Mouse (Mus musculus) cortical plate, adult 2 months (tissue): Measurements from ENCODE around the gene 6030468B19Rik. TPM values are rescaled to one million over a fixed set of nuclear protein-coding genes. Genes with fewer than 3 reads are reported as not detected.

Experiments used
- H3K27ac ChIP-seq: fragments of 200-500 bp; 2 replicates; pipeline ENCODE4 v1.5.1; 2012; ENCODE audit warnings: low read length, control low read depth, inconsistent platforms; ENCODE audit not compliant: insufficient read depth
- H3K4me1 ChIP-seq: fragments of 200-500 bp; 2 replicates; pipeline ENCODE4 v1.6.1; 2011; ENCODE audit warnings: low read length; ENCODE audit not compliant: control insufficient read depth, insufficient read depth
- H3K4me3 ChIP-seq: fragments of 200-500 bp; 2 replicates; pipeline ENCODE4 v1.5.1; 2011; ENCODE audit warnings: mild to moderate bottlenecking, low read length, control low read depth; ENCODE audit not compliant: insufficient read depth
- CTCF ChIP-seq: fragments of 200-500 bp; IDR thresholded peaks from 2 replicates; pipeline ENCODE4 v1.5.1; 2011; ENCODE audit warnings: mild to moderate bottlenecking, control low read depth, low read length; ENCODE audit not compliant: insufficient read depth; ENCODE audit errors: extremely low read depth
- POLR2A ChIP-seq: fragments of 200-500 bp; IDR thresholded peaks from 2 replicates; pipeline ENCODE4 v1.6.1; 2011; ENCODE audit warnings: mild to moderate bottlenecking, low read length, control low read depth; ENCODE audit not compliant: insufficient read depth; ENCODE audit errors: extremely low read depth
- polyA plus RNA-seq: library from polyadenylated mRNA; depleted of rRNA; stranded (reverse); fragments of >200 nt; gene quantifications from 2 replicates; pipeline ENCODE4 v1.2.3, GENCODE M21; 2012; rRNA removed

Gene 6030468B19Rik
- polyA plus RNA-seq = 0.47 and 0.50 TPM in 2 replicates

DNA sequence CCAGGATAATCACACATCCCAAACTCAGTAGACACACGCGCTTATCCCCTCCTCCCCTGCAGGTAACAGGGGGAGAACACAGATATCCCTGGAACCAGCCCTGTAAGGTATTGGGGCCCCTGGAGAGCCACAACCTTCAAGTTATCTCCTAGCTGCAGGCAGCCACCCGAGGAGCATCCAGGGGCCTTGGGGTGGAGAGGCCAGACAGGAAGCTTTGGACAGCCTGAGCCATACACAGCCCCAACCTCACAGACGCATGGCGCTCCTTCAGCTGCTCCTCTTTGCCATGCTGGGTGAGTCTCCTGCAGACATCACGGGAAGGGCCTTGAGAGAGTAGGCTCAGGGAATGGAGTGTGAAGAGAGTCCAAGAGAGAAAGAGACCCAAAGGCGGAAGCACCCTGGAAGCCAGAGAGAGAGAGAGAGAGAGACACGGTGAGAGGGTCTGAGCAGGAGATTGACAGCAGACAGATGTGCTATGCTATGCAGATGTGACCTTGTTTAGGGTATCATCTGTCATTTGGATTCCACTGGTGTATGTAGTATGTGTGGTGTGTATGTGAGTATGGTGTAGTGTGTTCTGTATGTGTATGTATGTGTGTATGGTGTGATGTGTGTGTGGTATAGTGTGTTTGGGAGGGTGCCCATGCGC lies at the start of gene 6030468B19Rik:
6030468B19Rik (plus strand) TSS at position 150 of the 649 bp plus-strand sequence.
- no peaks in the 10 kb centered on the region for H3K4me1 ChIP-seq
- no peak within 1 kb of the TSS for H3K4me3 ChIP-seq
- no peak within 1 kb of the TSS for H3K27ac ChIP-seq
- no peak for TF ChIP-seq CTCF
- TF ChIP-seq POLR2A = no peak

DNA sequence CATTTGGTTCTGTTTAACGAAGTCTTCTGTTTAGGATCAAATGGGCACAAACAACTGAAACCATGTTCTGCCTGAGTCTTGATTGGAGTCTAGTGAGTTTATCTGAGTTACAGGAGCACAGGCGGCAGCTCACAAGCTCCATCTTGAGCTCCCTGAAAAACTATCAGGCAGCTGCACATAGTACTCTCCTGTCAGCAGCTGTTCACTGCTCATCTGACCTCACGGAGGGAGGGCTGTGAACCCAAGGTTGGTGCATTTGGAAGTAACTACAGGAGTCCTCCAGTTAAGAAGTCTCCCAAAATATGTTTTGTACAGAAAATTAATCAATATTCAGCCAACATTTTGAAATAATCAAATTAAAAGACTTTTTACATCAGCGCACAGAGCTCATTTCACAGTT lies 48.8 kb upstream of the 6030468B19Rik start:
- Histone ChIP-seq H3K4me1 (peaks cover 6% of the 10 kb centered on the region), H3K27ac (no peak overlapping the region), H3K4me3 (no peak overlapping the region)
- TF ChIP-seq POLR2A = no peak
- no peak for TF ChIP-seq CTCF

GRCm38 (mm10) chr11:117749414-117749813 lies 48.0 kb upstream of the 6030468B19Rik start:
- no peak overlapping the region for H3K27ac ChIP-seq
- H3K4me1 ChIP-seq = peaks cover 6% of the 10 kb centered on the region
- H3K4me3 ChIP-seq = no peak overlapping the region
- TF ChIP-seq POLR2A (no peak), CTCF (no peak)

DNA sequence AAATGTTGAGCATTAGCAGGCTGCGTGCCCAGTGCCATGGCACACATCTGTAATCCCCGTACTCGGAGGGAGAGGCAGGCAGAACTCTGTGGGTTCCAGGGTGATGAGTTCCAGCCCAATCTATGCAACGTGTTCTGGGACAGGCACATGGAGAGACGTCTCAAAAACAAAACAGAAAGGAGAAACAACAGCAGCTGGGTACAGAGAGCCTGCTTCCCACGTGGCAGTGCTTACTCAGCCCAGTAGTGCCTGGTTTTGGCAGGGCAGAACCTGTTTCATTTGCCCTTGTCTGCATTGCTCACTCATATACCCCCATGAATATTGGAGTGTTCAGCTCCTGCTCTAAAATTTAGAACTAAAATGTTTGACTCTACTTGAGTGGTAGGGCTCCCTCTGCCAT lies 45.9 kb upstream of the 6030468B19Rik start:
- H3K27ac ChIP-seq = no peak overlapping the region

DNA sequence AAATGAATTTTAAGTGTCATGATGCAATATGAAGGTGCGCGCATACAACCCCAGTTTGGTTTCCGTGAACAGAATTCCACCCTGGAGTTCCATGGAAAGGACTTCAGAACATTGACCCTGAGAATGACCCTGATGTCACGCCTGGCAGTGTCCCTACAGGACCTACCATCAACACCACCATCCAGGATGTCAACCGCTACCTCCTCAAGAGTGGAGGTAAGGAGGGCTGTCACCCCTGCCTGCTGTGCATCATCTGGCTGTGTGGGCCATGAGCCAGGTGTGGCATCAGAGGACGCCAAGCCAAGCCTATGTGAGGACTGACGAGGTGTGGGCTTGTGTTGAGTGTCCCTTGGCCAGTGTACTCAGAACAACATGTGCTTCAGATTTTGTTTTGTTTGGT lies 41.6 kb upstream of the 6030468B19Rik start:
- TF ChIP-seq POLR2A (no peak), CTCF (no peak)
- Histone ChIP-seq H3K4me1 (peaks cover 2% of the 10 kb centered on the region), H3K4me3 (no peak overlapping the region), H3K27ac (no peak overlapping the region)

More for the DNA sequence above, 45.9 kb upstream of the 6030468B19Rik start:
- Histone ChIP-seq H3K4me3 (no peak overlapping the region), H3K4me1 (peaks cover 6% of the 10 kb centered on the region)
- no peak for TF ChIP-seq CTCF
- TF ChIP-seq POLR2A = no peak

DNA sequence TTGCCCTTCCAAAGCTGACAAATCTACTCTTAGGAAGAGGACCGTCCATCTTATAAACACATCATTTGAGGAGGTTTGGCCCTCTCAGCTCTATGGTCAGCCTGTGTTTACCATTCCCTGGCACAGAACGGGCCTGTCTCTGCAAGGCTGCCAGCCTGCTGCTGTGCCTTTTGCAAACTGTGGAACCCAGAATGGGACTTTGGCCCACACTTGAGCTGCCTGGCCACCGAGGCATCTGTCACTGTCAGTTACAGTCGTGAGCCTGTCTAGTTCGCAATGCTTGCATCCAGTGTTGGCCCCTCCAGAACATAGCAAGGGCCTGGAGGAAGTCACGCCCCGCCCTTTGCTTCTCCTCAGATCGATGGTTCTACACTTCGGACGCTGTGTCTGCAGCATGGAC lies 38.2 kb upstream of the 6030468B19Rik start:
- peak overlapping the region; percentile 12; the same call in 1 of the 2 replicates for H3K27ac ChIP-seq
- H3K4me3 ChIP-seq = no peak overlapping the region
- TF ChIP-seq POLR2A = no peak
- no peak for TF ChIP-seq CTCF
- H3K4me1 ChIP-seq = peaks cover 1% of the 10 kb centered on the region; the same call in 1 of the 2 replicates

DNA sequence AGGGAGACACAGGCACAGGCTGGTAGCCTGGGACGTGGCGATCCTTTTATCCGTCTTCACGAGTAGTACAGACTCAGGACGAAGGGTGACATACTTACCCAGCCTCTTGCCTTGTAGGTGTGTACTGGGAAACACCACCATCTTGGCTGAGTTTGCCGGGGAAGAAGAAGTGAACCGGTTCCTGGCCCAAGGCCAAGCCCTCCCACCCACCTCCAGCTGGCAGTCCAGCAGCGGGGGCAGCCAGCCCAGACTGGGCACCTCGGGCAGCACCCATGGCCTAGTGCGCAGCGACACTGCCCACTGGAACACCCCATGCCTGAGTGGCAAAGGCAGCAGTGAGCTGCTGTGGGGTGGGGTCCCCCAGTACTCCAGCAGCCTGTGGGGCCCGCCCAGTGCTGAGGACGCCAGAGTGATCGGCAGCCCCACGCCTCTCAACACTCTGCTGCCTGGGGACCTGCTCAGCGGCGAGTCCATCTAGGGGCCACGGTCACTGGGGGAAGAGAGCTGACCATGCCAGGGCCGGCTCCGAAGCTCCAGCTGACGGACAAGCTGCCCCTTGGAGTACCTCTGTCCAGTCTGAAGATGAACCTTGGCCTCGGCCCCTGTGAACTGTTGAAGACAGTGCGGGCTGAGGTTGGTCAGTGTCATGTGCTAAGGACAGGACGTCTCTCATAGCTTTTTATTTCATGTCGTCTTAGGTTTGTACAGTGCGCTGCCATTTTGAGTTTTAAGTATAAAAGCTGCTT lies 36.9 kb upstream of the 6030468B19Rik start:
- peaks cover 1% of the 10 kb centered on the region; the same call in 1 of the 2 replicates for H3K4me1 ChIP-seq
- H3K27ac ChIP-seq = no peak overlapping the region
- no peak for TF ChIP-seq CTCF
- TF ChIP-seq POLR2A = no peak
- H3K4me3 ChIP-seq = no peak overlapping the region

DNA sequence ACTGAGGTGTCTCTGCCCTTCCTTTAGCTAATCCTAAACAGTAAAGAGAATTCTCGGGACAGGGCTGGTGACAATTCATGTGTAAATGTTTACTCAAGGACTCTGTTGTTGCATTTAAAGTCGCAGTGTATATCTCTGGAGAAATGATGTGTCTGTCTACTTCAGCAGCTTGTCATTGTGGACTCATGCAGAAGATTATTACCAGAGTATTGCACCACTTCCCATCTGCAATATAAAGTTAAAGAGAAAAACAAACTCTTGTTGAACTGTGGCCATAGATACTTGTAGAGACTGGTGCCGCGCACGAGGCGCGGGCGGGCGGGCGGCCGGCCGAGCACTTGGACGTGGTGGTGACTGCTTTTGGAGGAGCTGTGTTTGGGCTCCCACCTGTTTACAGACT lies 35.7 kb upstream of the 6030468B19Rik start:
- no peak overlapping the region for H3K27ac ChIP-seq
- peaks cover 1% of the 10 kb centered on the region; the same call in 1 of the 2 replicates for H3K4me1 ChIP-seq
- H3K4me3 ChIP-seq = no peak overlapping the region
- TF ChIP-seq POLR2A = no peak
- no peak for TF ChIP-seq CTCF

DNA sequence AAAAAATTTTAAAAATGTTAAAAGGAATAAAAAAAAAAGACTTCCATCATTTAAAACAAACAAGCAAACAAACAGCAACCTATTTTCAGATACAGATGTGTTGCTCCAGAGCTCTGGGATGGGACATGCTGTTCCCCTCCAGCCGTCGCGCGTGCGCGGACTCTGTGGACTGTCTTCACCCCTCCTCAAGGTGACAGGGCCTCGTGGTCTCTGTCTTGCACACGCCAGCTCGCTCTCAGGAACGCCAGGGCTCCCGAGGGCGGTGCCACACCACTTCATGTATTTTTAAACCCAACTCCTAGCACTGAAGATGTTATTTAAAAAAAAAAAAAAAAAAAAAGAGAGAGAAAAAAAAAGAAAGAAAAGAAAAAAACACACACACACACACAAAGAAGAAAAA lies 35.2 kb upstream of the 6030468B19Rik start:
- peaks cover 1% of the 10 kb centered on the region; the same call in 1 of the 2 replicates for H3K4me1 ChIP-seq
- TF ChIP-seq POLR2A = no peak
- no peak for TF ChIP-seq CTCF
- no peak overlapping the region for H3K4me3 ChIP-seq
- no peak overlapping the region for H3K27ac ChIP-seq
